Mouse (Mus musculus) cortical plate, adult 2 months (tissue): Measurements from ENCODE around the gene Polrmt.

Source experiments
- CTCF ChIP-seq: fragments of 200-500 bp; IDR thresholded peaks from 2 replicates; pipeline ENCODE4 v1.5.1; 2011; ENCODE audit warnings: mild to moderate bottlenecking, control low read depth, low read length; ENCODE audit not compliant: insufficient read depth; ENCODE audit errors: extremely low read depth
- POLR2A ChIP-seq: fragments of 200-500 bp; IDR thresholded peaks from 2 replicates; pipeline ENCODE4 v1.6.1; 2011; ENCODE audit warnings: mild to moderate bottlenecking, low read length, control low read depth; ENCODE audit not compliant: insufficient read depth; ENCODE audit errors: extremely low read depth

GRCm38 (mm10) chr10:79778006-79778405 lies 31.6 kb upstream of the Polrmt start:
- TF ChIP-seq POLR2A (no peak), CTCF (no peak)
